In the genomic region with DNA sequence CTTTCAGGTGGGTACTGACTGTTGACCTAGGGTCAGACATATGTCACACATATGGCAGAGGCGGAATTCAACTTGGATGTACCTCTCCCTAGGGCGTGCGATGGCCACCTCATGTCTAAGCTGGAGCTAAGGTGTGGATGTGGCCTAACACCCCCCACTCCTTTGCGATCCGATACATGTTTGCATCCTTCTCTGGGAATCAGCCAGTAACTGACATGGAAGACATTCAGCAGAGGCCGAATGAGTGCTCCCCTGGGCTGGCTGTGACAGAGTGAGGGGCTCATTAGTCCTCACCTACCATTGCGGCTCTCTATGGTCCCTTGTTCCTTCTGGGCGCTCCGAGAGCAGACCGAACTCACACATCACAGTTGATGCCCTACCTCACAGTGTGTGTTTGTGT, we compare ENCODE assay signal across 8 mouse cellular contexts. TPM values are rescaled to one million over a fixed set of nuclear protein-coding genes. Genes with fewer than 3 reads are reported as not detected.
A peak's percentile ranks its signal among the peaks of the same experiment; 100 is the strongest.
DNase-seq lines count a peak whose midpoint lies in the region; ATAC-seq and TF ChIP-seq lines count a peak whose summit lies in the region.

No protein-coding gene starts in this region.

- no peak for ATAC-seq in embryonic facial prominence, embryonic 14.5 days (ENCODE audit: low read depth)
- no peak for ATAC-seq in hindbrain, embryonic 16.5 days
- no peak for ATAC-seq in midbrain, postnatal 0 days (ENCODE audit: low FRiP score)

- peaks cover 15% of the 10 kb centered on the region; the same call in 1 of the 2 replicates for H3K36me3 ChIP-seq in embryonic facial prominence, embryonic 14.5 days (ENCODE audit: control insufficient read depth, insufficient read depth, low read length)
- no peaks in the 10 kb centered on the region for H3K36me3 ChIP-seq in hindbrain, embryonic 16.5 days (ENCODE audit: control insufficient read depth, insufficient read depth, low read length)
- peaks cover 4% of the 10 kb centered on the region; the same call in 1 of the 2 replicates for H3K36me3 ChIP-seq in midbrain, postnatal 0 days (ENCODE audit: insufficient read depth, low read length)

- TF ChIP-seq CTCF in left cerebral cortex, adult 2 months (IDR thresholded peaks at IDR 0.05), result no peak
- TF ChIP-seq CTCF in midbrain, postnatal 0 days (IDR thresholded peaks at IDR 0.05), result no peak

- WGBS in embryonic facial prominence, embryonic 14.5 days, result 77% methylated on average over 10 of the region's 10 CpGs
- 85% methylated on average over 10 of the region's 10 CpGs for WGBS in hindbrain, embryonic 16.5 days
- 85% methylated on average over 10 of the region's 10 CpGs for WGBS in midbrain, postnatal 0 days

- peak overlapping the region; percentile 90 for H3K4me2 ChIP-seq in embryonic facial prominence, embryonic 14.5 days (ENCODE audit: low read depth, low read length)
- peak overlapping the region; percentile 89 for H3K4me2 ChIP-seq in hindbrain, embryonic 16.5 days (ENCODE audit: low read length)
- H3K4me2 ChIP-seq in midbrain, postnatal 0 days (ENCODE audit: low read depth, low read length, poor library complexity, severe bottlenecking), result peak overlapping the region; percentile 92

- H3K9ac ChIP-seq in embryonic facial prominence, embryonic 14.5 days (ENCODE audit: low read depth, low read length), result peak overlapping the region; percentile 78
- H3K9ac ChIP-seq in hindbrain, embryonic 16.5 days (ENCODE audit: low read depth, low read length), result peak overlapping the region; percentile 86
- H3K9ac ChIP-seq in midbrain, postnatal 0 days (replicated peaks; ENCODE audit: low read length, poor library complexity, severe bottlenecking), result peak overlapping the region; percentile 76; the same call in 1 of the 2 replicates

- no peaks in the 10 kb centered on the region for H3K9me3 ChIP-seq in embryonic facial prominence, embryonic 14.5 days (ENCODE audit: control insufficient read depth, low read length)
- no peaks in the 10 kb centered on the region for H3K9me3 ChIP-seq in hindbrain, embryonic 16.5 days (ENCODE audit: control insufficient read depth, low read length)
- no peaks in the 10 kb centered on the region for H3K9me3 ChIP-seq in midbrain, postnatal 0 days (ENCODE audit: low read length)

- peaks cover 18% of the 10 kb centered on the region for H3K4me1 ChIP-seq in embryonic facial prominence, embryonic 14.5 days (ENCODE audit: control insufficient read depth, insufficient read depth, low read length)
- peaks cover 23% of the 10 kb centered on the region for H3K4me1 ChIP-seq in hindbrain, embryonic 16.5 days (ENCODE audit: control insufficient read depth, insufficient read depth, low read depth, low read length)
- H3K4me1 ChIP-seq in midbrain, postnatal 0 days (ENCODE audit: insufficient read depth, low read length), result peaks cover 11% of the 10 kb centered on the region

- intact Hi-C loops in left cerebral cortex, adult 2 months (cut with DNase I), result loop anchor here (5.0 kb wide), 1 partner anchor 876 kb away; a partner anchor contains a TSS
- intact Hi-C loops in left cerebral cortex, postnatal 36 days (cut with DNase I), result no loop called here

- H3K27ac ChIP-seq in left cerebral cortex, adult 2 months, result peak overlapping the region; percentile 80
- H3K27ac ChIP-seq in embryonic facial prominence, embryonic 14.5 days (replicated peaks; ENCODE audit: low read depth, low read length), result peak overlapping the region; percentile 84
- H3K27ac ChIP-seq in hindbrain, embryonic 16.5 days (ENCODE audit: low read depth, low read length), result peak overlapping the region; percentile 81
- peak overlapping the region; percentile 82 for H3K27ac ChIP-seq in midbrain, postnatal 0 days (ENCODE audit: low read depth, low read length)

- peak overlapping the region; percentile 89 for H3K4me3 ChIP-seq in left cerebral cortex, adult 2 months
- H3K4me3 ChIP-seq in embryonic facial prominence, embryonic 14.5 days (ENCODE audit: low read depth, low read length), result peak overlapping the region; percentile 70
- H3K4me3 ChIP-seq in hindbrain, embryonic 16.5 days (ENCODE audit: low read length), result peak overlapping the region; percentile 80
- peak overlapping the region; percentile 75 for H3K4me3 ChIP-seq in midbrain, postnatal 0 days (ENCODE audit: low read depth, low read length)

- DNase-seq in left cerebral cortex, adult 2 months (ENCODE audit: extremely low spot score in 1 of 2, low spot score in 2 of 2), result no peak
- DNase-seq in left cerebral cortex, postnatal 36 days (ENCODE audit: low spot score in 2 of 2), result no peak
- no peak for DNase-seq in embryonic facial prominence, embryonic 14.5 days (ENCODE audit: low spot score)
- DNase-seq in midbrain, postnatal 0 days (ENCODE audit: low spot score), result no peak
- no peak for DNase-seq in adipocyte (ENCODE audit: low spot score)
- no peak for DNase-seq in adrenal gland, adult 8-10 months
- DNase-seq in c-Kit-positive CD71-positive TER-119-positive erythroid progenitor cells, embryonic 14.5 days (ENCODE audit: low spot score), result no peak

- no peaks in the 10 kb centered on the region for H3K27me3 ChIP-seq in embryonic facial prominence, embryonic 14.5 days (replicated peaks; ENCODE audit: control insufficient read depth, insufficient read depth, low read length)
- H3K27me3 ChIP-seq in hindbrain, embryonic 16.5 days (replicated peaks; ENCODE audit: control insufficient read depth, insufficient read depth, low read length), result no peaks in the 10 kb centered on the region
- no peaks in the 10 kb centered on the region for H3K27me3 ChIP-seq in midbrain, postnatal 0 days (ENCODE audit: insufficient read depth, low read length)

RNA-seq across cellular contexts. Expression of a gene that starts 0.8 kb away (rescaled TPM):
- total RNA-seq in left cerebral cortex, adult 2 months (2021), result 10 to 100 TPM; 30.1 to 32.3 TPM
- 10 to 100 TPM; 27.6 to 36.6 TPM for total RNA-seq in left cerebral cortex, postnatal 36 days (2021)
- 62.1 and 64.8 TPM in 2 replicates for polyA plus RNA-seq in embryonic facial prominence, embryonic 14.5 days (2014; fragmentation: Nextera tagmentation; extraction: Ambion mirVana)
- 30.1 and 35.8 TPM in 2 replicates for polyA plus RNA-seq in hindbrain, embryonic 16.5 days (2015; fragmentation: Nextera tagmentation; extraction: Ambion mirVana)
- total RNA-seq in midbrain, postnatal 0 days (2014; rRNA removed), result 34.1 and 40.3 TPM in 2 replicates
- 22.7 and 26.3 TPM in 2 replicates for polyA plus RNA-seq in midbrain, postnatal 0 days (2015; fragmentation: Nextera tagmentation; extraction: Ambion mirVana)
- total RNA-seq in adrenal gland, adult 8-10 months (2022), result 10 to 100 TPM; 31.4 to 57.3 (median 43.5) TPM

RNA-seq across cellular contexts. Expression of a gene that starts 11.1 kb away (rescaled TPM):
- 1 to 10 TPM; 3.4 to 4.8 TPM for total RNA-seq in left cerebral cortex, adult 2 months (2021)
- total RNA-seq in left cerebral cortex, postnatal 36 days (2021), result 1 to 10 TPM; 4.1 to 5.5 TPM
- 10.2 and 10.6 TPM in 2 replicates for polyA plus RNA-seq in embryonic facial prominence, embryonic 14.5 days (2014; fragmentation: Nextera tagmentation; extraction: Ambion mirVana)
- 3.4 and 4.2 TPM in 2 replicates for polyA plus RNA-seq in hindbrain, embryonic 16.5 days (2015; fragmentation: Nextera tagmentation; extraction: Ambion mirVana)
- total RNA-seq in midbrain, postnatal 0 days (2014; rRNA removed), result 4.4 and 10.0 TPM in 2 replicates
- 4.0 and 4.2 TPM in 2 replicates for polyA plus RNA-seq in midbrain, postnatal 0 days (2015; fragmentation: Nextera tagmentation; extraction: Ambion mirVana)
- 1 to 10 TPM; 6.3 to 9.6 (median 7.9) TPM for total RNA-seq in adrenal gland, adult 8-10 months (2022)

RNA-seq across cellular contexts. Expression of a gene that starts 17.2 kb away (rescaled TPM):
- 100 to 1,000 TPM; 205 to 207 TPM for total RNA-seq in left cerebral cortex, adult 2 months (2021)
- total RNA-seq in left cerebral cortex, postnatal 36 days (2021), result 100 to 1,000 TPM; 206 to 234 TPM
- 309 and 320 TPM in 2 replicates for polyA plus RNA-seq in embryonic facial prominence, embryonic 14.5 days (2014; fragmentation: Nextera tagmentation; extraction: Ambion mirVana)
- 229 and 270 TPM in 2 replicates for polyA plus RNA-seq in hindbrain, embryonic 16.5 days (2015; fragmentation: Nextera tagmentation; extraction: Ambion mirVana)
- 166 and 183 TPM in 2 replicates for total RNA-seq in midbrain, postnatal 0 days (2014; rRNA removed)
- polyA plus RNA-seq in midbrain, postnatal 0 days (2015; fragmentation: Nextera tagmentation; extraction: Ambion mirVana), result 245 and 253 TPM in 2 replicates
- 100 to 1,000 TPM; 172 to 187 (median 179) TPM for total RNA-seq in adrenal gland, adult 8-10 months (2022)

RNA-seq across cellular contexts. Expression of a gene that starts 35.6 kb away (rescaled TPM):
- under 1 TPM; 0.44 to 0.57 TPM for total RNA-seq in left cerebral cortex, adult 2 months (2021)
- under 1 TPM; 0.47 to 0.54 TPM for total RNA-seq in left cerebral cortex, postnatal 36 days (2021)
- 35.4 and 40.5 TPM in 2 replicates for polyA plus RNA-seq in embryonic facial prominence, embryonic 14.5 days (2014; fragmentation: Nextera tagmentation; extraction: Ambion mirVana)
- 1.1 and 2.1 TPM in 2 replicates for polyA plus RNA-seq in hindbrain, embryonic 16.5 days (2015; fragmentation: Nextera tagmentation; extraction: Ambion mirVana)
- total RNA-seq in midbrain, postnatal 0 days (2014; rRNA removed), result 1.7 and 2.4 TPM in 2 replicates
- polyA plus RNA-seq in midbrain, postnatal 0 days (2015; fragmentation: Nextera tagmentation; extraction: Ambion mirVana), result 0.97 and 1.2 TPM in 2 replicates
- 1 to 10 TPM; 1.6 to 7.5 (median 3.5) TPM for total RNA-seq in adrenal gland, adult 8-10 months (2022)

RNA-seq across cellular contexts. Expression of a gene that starts 46.9 kb away (rescaled TPM):
- total RNA-seq in left cerebral cortex, adult 2 months (2021), result under 1 TPM; 0.33 to 0.43 TPM
- under 1 TPM; 0.41 to 0.81 TPM for total RNA-seq in left cerebral cortex, postnatal 36 days (2021)
- polyA plus RNA-seq in embryonic facial prominence, embryonic 14.5 days (2014; fragmentation: Nextera tagmentation; extraction: Ambion mirVana), result 0.30 and 0.79 TPM in 2 replicates
- 0.04 and 0.05 TPM in 2 replicates for polyA plus RNA-seq in hindbrain, embryonic 16.5 days (2015; fragmentation: Nextera tagmentation; extraction: Ambion mirVana)
- total RNA-seq in midbrain, postnatal 0 days (2014; rRNA removed), result 0.09 TPM in 1 of 2 replicates, not detected in the other
- polyA plus RNA-seq in midbrain, postnatal 0 days (2015; fragmentation: Nextera tagmentation; extraction: Ambion mirVana), result not detected in 2 replicates
- total RNA-seq in adrenal gland, adult 8-10 months (2022), result under 1 TPM; 0.09 to 0.62 (median 0.26) TPM
